10 mouse cellular contexts compared by ENCODE assay signal in the genomic region with DNA sequence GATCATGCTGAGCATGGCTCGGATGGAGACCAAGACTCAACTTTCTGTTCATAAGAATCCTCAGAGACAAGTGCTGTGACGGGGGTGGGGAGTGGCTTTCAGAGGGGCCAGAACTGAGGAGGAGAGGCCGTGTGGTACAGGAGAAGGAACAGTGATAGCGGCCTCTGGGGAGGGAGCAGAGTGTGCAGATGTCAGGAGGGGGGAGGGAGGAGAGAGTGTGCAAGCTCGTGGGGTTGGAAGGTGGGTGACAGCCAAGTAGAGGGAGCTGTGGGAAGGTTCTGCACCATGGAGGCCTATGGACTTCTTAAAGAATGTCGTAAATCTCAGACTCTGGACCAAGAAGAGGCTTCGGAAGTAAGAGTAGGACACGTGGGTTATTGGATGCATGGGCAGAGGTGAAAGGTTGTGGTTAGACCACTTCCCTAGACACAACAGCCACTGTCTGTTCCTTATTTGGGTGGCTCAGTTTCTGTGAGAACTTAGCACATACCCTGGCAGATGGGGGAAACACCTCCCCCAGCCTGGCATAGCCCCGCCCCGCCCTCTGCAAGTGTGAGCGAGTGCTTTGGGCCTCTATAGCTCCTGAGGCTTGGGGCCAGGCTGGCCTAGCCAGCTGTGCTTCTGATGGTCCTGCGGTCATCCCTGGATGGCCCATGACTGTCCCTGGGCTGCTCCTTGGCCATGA. TPM values are rescaled to one million over a fixed set of nuclear protein-coding genes. Genes with fewer than 3 reads are reported as not detected.
DNase-seq lines count a peak whose midpoint lies in the region; ATAC-seq lines count a peak whose summit lies in the region.
"Had no signal": no experiment of that assay in that cellular context is flagged by ENCODE, and none has a peak within 500 bp of the region (broad histone marks: within the 10 kb centered on the region; RNA-seq: fewer than 3 reads in every experiment).

No protein-coding gene starts in this region.

- H3K4me1 ChIP-seq in kidney, embryonic 14.5 days (ENCODE audit: control insufficient read depth, insufficient read depth, low read length) = peaks cover 13% of the 10 kb centered on the region

- H3K4me3 ChIP-seq in kidney, embryonic 14.5 days (ENCODE audit: low read length) = no peak overlapping the region
- H3K4me3 ChIP-seq: heart, embryonic 13.5 days had no signal

- no peaks in the 10 kb centered on the region for H3K9me3 ChIP-seq in kidney, embryonic 14.5 days (ENCODE audit: control insufficient read depth, low read length)
- H3K9me3 ChIP-seq: heart, embryonic 13.5 days had no signal

- H3K27ac ChIP-seq in kidney, embryonic 14.5 days (ENCODE audit: low read depth, low read length) = no peak overlapping the region
- H3K27ac ChIP-seq: heart, embryonic 13.5 days had no signal

- H3K36me3 ChIP-seq in kidney, embryonic 14.5 days (ENCODE audit: control insufficient read depth, insufficient read depth, low read length) = no peaks in the 10 kb centered on the region
- H3K36me3 ChIP-seq: heart, embryonic 13.5 days had no signal

- no peak overlapping the region for H3K9ac ChIP-seq in kidney, embryonic 14.5 days (ENCODE audit: low read depth, low read length)
- H3K9ac ChIP-seq: heart, embryonic 13.5 days had no signal

- H3K27me3 ChIP-seq in kidney, embryonic 14.5 days (ENCODE audit: control insufficient read depth, insufficient read depth, low read length) = no peaks in the 10 kb centered on the region
- H3K27me3 ChIP-seq: heart, embryonic 13.5 days had no signal

- 70% methylated on average over 12 of the region's 12 CpGs for WGBS in kidney, embryonic 14.5 days

- peak; percentile 35 for DNase-seq in right cerebral cortex, adult 18-20 months
- DNase-seq in right cerebral cortex, postnatal 14 days = no peak
- peak; percentile 86 for DNase-seq in induced T-regulatory cell, adult 2 months (ENCODE audit: low read depth)
- peak; percentile 79 to 83 for DNase-seq in natural killer cell, adult 2 months (ENCODE audit: low spot score in 2 of 2)
- DNase-seq in cerebellum, postnatal 25 days = no peak
- DNase-seq in heart, adult 9 months (ENCODE audit: low spot score in 2 of 2) = no peak
- DNase-seq: cerebellum, adult 11-12 months; kidney, postnatal 25 days had no signal

- no peak overlapping the region for H3K4me2 ChIP-seq in kidney, embryonic 14.5 days (replicated peaks; ENCODE audit: low read depth, low read length)
- H3K4me2 ChIP-seq: heart, embryonic 13.5 days had no signal

- no peak for ATAC-seq in kidney, embryonic 14.5 days (ENCODE audit: low FRiP score, low TSS enrichment)

RNA-seq across cellular contexts. Expression of a gene that starts 28.5 kb away (rescaled TPM):
- polyA plus RNA-seq in kidney, embryonic 14.5 days (2014; fragmentation: Nextera tagmentation; extraction: Ambion mirVana) = 3.2 and 4.5 TPM in 2 replicates

RNA-seq across cellular contexts. Expression of a gene that starts 47.7 kb away (rescaled TPM):
- 21.3 and 27.1 TPM in 2 replicates for polyA plus RNA-seq in kidney, embryonic 14.5 days (2014; fragmentation: Nextera tagmentation; extraction: Ambion mirVana)

Comparison
In these comparisons a context has a peak if more than half of its experiments do, and no peak if none do; other contexts are left out.
1. DNase-seq: peak in right cerebral cortex, adult 18-20 months (single experiment), induced T-regulatory cell, adult 2 months (single experiment) and natural killer cell, adult 2 months (2 of 2); none in right cerebral cortex, postnatal 14 days (single experiment), cerebellum, postnatal 25 days (0 of 2) and heart, adult 9 months (0 of 2).